Mouse (Mus musculus): ENCODE results near the gene Prr19.

- TF ChIP-seq CTCF (IDR thresholded peaks at IDR 0.05; ENCODE audit: low read depth), result no peak
- no peak for TF ChIP-seq EP300 (IDR thresholded peaks at IDR 0.05; ENCODE audit: low read depth)
Measured at GRCm38 (mm10) chr7:25251822-25252221, 49.4 kb upstream of the Prr19 start.

Measured in liver, postnatal 0 days (tissue).